Mouse (Mus musculus): Measurements from ENCODE around the gene Gm6096.

The Gm6096 gene

DNA sequence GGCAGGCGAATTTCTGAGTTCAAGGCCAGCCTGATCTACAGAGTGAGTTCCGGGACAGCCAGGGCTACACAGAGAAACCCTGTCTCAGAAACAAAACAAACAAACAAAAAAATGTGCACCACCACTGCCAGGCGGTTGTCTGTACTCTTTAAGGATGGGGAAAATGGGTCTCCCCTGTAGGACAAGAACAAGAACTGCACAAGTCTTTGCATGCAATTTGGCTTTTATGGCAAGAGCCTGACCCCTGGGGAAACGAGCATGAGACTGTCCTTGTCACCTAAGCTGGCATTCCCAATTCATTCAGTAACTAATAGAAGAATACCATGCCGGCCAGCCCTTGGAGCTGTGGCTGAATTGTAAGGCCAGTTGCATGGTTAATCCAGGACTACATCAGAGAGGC lies 15.2 kb upstream of the Gm6096 start:
- no peak for DNase-seq

GRCm38 (mm10) chr7:34238086-34238485 lies 12.8 kb upstream of the Gm6096 start:
- no peak for DNase-seq

DNA sequence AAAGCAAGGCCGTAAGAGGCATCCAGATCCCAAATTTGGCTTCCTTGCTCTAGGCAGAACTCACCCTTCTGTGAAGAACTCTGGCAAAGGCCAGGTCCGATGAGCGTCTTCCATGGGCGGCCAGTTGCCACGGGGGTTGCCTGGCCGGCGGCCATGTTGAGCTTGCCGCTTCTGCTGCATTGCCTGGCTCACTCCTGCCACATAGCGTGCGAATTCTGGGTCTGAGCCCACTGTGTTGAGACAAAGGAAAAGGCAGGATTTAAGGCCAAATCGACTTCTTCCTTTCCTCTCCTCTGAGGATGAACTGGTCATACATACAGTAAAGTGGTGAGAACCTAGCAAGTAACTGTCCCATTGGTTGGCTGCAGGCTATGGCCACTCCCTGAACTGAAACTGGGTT lies 8.7 kb upstream of the Gm6096 start:
- no peak for DNase-seq

- DNase-seq = no peak
These were observed 3.9 kb upstream of the Gm6096 start for GRCm38 (mm10) chr7:34246870-34247499.

DNA sequence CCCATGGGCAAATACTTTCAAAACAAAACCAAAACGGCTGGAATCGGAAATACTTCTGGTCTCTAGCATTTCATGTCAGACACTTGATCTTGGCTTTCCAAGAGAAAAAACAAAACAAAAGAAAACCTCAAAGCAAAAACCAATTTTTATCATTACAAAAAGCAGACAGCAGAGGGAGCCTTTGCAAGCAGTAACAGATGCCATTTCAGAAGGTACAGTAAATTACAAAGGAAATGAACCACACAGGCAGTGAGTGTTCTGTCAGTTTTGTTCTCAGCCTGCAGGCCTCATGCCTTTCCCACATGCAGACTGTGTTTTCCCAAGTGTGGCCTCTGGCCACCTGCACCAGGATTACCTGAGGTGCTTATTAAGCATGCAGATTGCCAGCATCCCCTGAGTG lies 1.2 kb downstream of the Gm6096 start:
- DNase-seq = peak in 1 of 2 experiments; percentile 11

GRCm38 (mm10) chr7:34255137-34255536 lies 4.3 kb downstream of the Gm6096 start:
- DNase-seq = no peak

- DNase-seq = no peak
These were observed 5.1 kb downstream of the Gm6096 start for GRCm38 (mm10) chr7:34255916-34256315.

DNA sequence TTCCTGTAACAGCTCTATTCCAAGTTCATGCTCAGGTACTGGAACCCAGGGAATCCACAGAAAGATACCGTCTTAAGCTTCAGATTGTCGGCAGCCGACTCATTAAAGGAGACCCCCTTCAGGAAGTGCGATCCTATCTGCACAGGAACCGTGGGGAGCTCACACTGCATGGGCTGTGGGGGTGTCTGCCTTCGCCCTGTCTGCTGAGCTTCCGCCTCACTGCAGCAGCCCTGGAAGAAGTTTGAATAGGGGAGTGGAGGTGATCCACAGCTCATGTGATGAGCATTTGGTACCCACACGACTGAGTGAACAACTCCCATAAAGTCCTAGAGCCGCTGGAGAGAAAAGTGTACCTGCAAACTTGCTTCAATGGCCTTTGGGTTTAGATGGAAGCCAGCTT lies 6.4 kb downstream of the Gm6096 start:
- no peak for DNase-seq

DNA sequence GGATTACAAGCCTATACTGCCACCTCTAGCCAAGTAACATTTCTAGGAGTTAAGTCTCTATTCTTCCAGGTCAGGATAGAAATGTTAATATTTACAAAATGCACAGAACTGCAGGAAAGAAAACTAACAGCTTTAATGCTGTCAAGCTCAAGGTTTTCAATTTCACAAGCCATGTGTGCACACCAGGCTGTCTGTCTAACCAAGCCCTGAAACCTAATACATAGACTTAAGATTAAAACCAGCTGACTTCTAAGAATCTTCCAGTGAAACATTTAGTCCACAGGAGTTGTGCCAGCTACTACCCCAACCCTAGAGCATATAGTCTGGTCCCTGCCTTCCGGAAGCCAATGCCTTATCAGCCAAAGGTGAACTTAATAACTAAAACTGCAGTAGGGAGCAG lies 7.6 kb downstream of the Gm6096 start:
- no peak for DNase-seq

DNA sequence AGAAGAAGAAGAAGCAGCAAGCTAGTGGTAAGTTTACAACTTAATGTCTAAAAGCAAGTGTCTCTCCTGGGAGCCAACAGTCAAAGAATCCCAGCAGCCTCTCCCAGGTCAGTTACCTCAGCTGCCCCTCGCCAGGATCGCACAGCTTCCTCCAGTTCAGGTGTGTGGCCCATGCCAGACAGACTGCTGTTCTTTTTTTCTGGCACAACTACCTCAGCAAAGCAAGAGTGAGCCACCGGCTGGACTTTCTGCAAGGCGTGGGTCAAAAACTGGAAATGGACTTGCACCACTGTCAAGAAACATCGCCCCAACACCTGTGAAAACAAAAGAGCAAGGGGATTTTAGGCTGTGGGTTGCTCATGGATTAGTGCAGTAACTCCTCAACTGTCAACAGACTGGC lies 12.6 kb downstream of the Gm6096 start:
- no peak for DNase-seq

DNA sequence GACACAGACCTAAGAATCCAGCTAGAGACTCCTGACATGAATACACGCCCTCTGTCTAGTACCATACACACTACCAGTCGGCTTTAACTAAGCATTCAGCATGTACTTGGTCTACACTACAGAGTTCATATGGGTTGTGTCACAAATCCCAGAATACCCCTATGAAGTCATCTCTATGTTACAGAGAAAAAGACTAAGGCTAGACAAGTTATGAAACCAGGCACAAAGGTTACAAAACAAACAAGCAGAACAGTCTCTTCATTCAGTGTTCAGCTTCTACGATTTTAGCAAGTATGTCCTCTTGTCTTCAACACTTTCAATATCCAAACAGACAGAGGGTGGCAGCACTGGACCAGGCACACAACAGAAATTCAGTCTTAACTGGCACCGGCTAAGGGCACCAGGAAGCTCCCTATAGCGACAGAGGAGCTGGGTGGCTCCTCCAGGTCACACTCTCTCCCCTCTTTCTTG lies 15.1 kb downstream of the Gm6096 start:
- peak; percentile 68 to 84 for DNase-seq

DNA sequence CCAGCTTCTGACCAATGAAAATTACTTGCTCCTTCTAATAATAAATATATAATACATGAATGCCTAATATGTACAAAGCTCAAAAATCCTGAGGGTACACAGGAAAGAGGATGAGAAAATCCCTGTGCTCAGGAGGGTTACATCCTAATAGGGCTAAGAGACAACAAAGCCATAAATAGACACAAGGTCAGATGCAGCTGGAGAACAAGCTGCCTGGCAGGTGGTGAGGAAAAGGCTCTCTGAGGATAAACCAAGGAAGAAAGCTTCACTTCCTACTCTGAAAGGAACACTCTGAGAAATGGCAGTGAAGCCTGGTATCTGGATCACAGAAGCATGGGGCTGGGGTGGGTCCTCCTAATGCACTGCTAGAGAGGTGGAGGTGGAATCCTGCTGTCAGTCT lies 15.6 kb downstream of the Gm6096 start:
- no peak for DNase-seq

DNA sequence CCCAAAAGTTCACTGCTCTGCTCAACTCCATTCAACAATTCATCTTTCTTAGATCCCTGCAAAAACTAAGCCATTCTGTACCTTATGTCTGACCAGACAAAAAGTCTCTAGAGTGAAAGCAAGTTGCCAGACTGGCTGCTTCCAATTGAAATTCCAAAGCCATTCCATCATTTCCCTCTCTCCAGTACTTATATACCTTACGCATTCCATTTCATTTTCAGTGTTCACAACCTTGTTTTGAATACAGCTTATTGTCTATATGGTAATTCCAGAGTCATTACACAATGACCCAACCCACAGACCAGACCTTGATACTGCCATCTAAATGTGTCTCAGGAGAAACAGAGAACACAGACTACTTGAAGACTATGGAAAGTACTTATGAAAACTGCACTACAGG lies 17.6 kb downstream of the Gm6096 start:
- no peak for DNase-seq

DNA sequence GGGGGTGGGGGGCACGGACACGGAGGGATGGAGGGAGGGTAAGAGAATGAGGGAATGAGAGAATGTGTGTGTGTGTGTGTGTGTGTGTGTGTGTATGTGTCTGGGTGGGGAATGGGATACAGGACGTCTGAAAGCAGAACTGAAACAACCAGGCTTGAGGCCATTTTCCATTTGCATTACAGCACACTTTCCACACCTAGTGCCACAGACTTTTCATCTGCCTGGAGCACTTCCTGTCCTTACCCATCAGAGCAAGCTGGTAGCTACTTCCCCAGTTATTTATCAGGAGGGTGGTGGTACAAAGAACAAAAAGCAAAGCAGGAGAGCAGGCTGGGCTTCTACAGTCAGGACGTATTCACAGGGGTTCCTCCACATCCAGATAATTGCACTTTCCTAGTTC lies 21.6 kb downstream of the Gm6096 start:
- no peak for DNase-seq

DNA sequence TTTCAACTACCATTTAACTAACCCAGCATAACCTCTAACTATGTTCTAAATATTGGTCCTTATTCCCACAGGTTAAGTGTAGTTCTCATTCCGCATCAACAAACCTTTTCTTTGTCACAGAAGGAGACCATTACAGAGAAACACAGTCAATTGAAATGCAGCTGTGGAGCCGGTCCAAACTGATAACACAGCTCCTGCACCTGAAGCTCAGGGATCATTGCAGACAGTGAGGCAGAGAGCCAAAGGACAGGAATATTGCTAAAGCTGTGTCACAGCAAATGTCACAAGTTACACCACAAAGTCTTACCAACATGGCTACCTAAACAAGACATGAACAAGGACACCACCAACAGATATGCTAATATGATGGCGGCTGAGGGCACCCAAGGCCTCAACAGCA lies 25.2 kb downstream of the Gm6096 start:
- DNase-seq = no peak

DNA sequence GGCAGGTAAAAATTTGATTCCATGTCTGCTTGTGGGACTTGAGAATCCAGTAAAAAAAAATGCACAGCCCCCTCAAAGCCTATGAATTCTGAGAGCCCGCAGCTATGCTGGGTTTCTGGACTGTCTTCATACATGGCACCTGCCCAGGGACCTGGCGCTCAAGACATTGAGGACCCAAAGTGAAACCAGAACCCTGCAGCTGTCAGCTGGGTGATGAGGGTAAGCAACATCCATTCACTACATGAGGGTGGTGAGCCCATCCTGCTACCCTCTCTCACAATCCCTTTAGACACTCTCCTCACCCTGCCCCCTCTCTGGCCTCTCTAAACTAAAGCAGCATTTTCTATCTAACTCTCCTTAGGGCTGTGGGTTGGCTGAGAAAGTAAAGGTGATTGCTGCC lies 26.8 kb downstream of the Gm6096 start:
- DNase-seq = no peak

- peak in 1 of 2 experiments; percentile 41 for DNase-seq
These were observed 39.8 kb downstream of the Gm6096 start for GRCm38 (mm10) chr7:34290450-34291151.

DNA sequence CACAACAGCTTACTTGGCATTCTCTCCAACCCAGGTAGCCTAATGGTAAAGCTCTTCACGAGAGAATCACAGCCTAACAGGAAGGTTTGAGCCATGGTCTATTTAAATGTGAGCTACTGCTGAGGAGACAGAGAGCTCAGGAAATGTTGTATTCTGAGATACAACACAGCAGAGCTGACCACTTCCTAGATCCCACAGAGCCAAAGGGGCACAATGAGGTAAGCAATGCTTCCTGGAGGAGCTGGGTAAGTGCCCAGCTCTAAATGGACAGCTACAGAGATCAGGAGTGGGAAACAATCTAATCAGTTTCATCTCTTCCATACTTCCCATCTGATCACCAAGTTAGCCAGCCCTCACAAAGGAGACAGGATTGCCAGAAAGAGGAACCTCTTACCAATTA lies 40.4 kb downstream of the Gm6096 start:
- DNase-seq = peak; percentile 54 to 68

GRCm38 (mm10) chr7:34292633-34293032 lies 41.8 kb downstream of the Gm6096 start:
- DNase-seq = no peak

DNA sequence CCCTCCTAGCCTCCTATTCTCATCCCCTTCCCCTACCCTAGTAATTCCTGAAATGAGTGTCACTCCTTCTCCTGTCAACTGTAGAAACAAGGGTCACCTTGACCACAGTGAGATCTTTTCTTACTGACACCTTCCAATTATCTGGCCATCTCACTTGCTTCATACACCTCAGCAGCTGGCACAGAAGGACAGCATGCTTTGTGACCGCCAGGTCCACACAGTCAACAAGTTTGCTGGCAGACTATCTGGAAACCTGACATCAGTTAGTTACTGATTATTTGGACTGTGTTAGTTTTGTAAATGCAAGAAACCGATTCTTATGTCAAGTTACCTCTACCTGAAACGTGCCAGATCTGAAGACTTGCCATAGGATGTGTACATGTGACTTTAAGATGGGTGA lies 45.3 kb downstream of the Gm6096 start:
- DNase-seq = no peak

- DNase-seq = no peak
These were observed 48.0 kb downstream of the Gm6096 start for GRCm38 (mm10) chr7:34298818-34299217.
